Mouse (Mus musculus) stomach, postnatal 0 days (tissue): ENCODE measurements around the gene Resp18. TPM values are rescaled to one million over a fixed set of nuclear protein-coding genes. Genes with fewer than 3 reads are reported as not detected.

Source experiments
- ATAC-seq: fragments of 200-750 bp; cut with Nextera tagmentation; 2 replicates; pipeline ENCODE4 v1.8.0; 2017; ENCODE audit not compliant: low FRiP score, low TSS enrichment
- DNase-seq: peaks from one replicate; pipeline ENCODE4 v3.0.0-alpha.2; 2016; ENCODE audit warnings: low spot score
- H3K27ac ChIP-seq: fragments of 300-500 bp; sonication (generic); replicated peaks from 2 replicates; pipeline ENCODE4 v1.5.1; 2014; ENCODE audit warnings: mild to moderate bottlenecking, control low read depth
- H3K27me3 ChIP-seq: fragments of 300-500 bp; sonication (generic); 2 replicates; pipeline ENCODE4 v1.6.1; 2014; ENCODE audit warnings: low read length; ENCODE audit not compliant: control insufficient read depth, insufficient read depth
- H3K36me3 ChIP-seq: fragments of 300-500 bp; sonication (generic); 2 replicates; pipeline ENCODE4 v1.6.1; 2014; ENCODE audit warnings: low read length, mixed read lengths; ENCODE audit not compliant: control insufficient read depth, insufficient read depth
- H3K4me1 ChIP-seq: fragments of 300-500 bp; sonication (generic); replicated peaks from 2 replicates; pipeline ENCODE4 v1.6.1; 2014; ENCODE audit warnings: antibody characterized with exemption; ENCODE audit not compliant: control insufficient read depth, insufficient read depth
- H3K4me2 ChIP-seq: fragments of 300-500 bp; sonication (generic); replicated peaks from 2 replicates; pipeline ENCODE4 v1.6.1; 2014; ENCODE audit warnings: low read depth, mild to moderate bottlenecking, control low read depth, moderate library complexity
- H3K4me3 ChIP-seq: fragments of 300-500 bp; sonication (generic); 2 replicates; pipeline ENCODE4 v1.5.1; 2014; ENCODE audit warnings: low read depth, low read length, control low read depth
- H3K9ac ChIP-seq: fragments of 300-500 bp; sonication (generic); 2 replicates; pipeline ENCODE4 v1.6.1; 2014; ENCODE audit warnings: mild to moderate bottlenecking, low read length, control low read depth, mixed read lengths
- H3K9me3 ChIP-seq: fragments of 300-500 bp; sonication (generic); 2 replicates; pipeline ENCODE4 v1.6.1; 2016; ENCODE audit warnings: low read length; ENCODE audit not compliant: control insufficient read depth
- CTCF ChIP-seq: IDR thresholded peaks from 2 replicates; pipeline ENCODE4 v1.5.1; 2016; ENCODE audit warnings: antibody characterized with exemption, low read depth, mild to moderate bottlenecking, moderate library complexity
- EP300 ChIP-seq: optimal IDR thresholded peaks from 2 replicates; pipeline ENCODE3; 2016; ENCODE audit warnings: antibody characterized with exemption
- WGBS: fragments of 180-500 bp; shearing (Covaris S2); extraction: QIAGEN DNeasy Blood & Tissue Kit; methylation state at CpG from one replicate; pipeline ENCODE4 v1.1.7; 2014; 5-methylcytosine and 5-hydroxymethylcytosine counted together
- polyA plus RNA-seq: library from polyadenylated mRNA; unstranded; fragments of >200 nt; fragmentation: Nextera tagmentation; extraction: Ambion mirVana; gene quantifications from 2 replicates; pipeline ENCODE4 v1.2.1, GENCODE M21; 2015

Gene Resp18
- polyA plus RNA-seq, 1 experiment from 2014 or later: 7.7 TPM

DNA sequence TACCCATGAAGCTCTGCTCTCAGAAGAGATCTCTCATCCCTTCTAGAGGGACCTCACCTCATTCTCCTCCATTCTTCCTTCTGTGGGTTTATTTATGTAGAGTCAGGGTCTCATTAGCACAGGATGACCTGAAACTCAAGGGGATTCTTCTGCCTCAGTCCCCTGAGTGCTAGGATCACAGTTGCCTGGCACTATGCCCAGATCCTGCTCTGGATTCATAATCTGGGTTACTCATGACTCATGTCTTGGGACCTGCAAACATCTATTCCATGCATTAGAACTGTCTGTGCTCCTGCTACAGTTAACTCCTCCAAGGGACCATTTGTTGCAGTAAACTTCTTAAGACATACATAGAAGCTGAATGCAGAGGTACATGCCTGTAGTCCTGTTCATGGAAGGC is 16.9 kb downstream of the Resp18 start:
- Histone ChIP-seq H3K27ac (no peak overlapping the region), H3K4me1 (no peaks in the 10 kb centered on the region), H3K4me3 (no peak overlapping the region), H3K9me3 (no peaks in the 10 kb centered on the region), H3K9ac (no peak overlapping the region), H3K27me3 (peaks cover 17% of the 10 kb centered on the region; the same call in 1 of the 2 replicates), H3K4me2 (no peak overlapping the region), H3K36me3 (no peaks in the 10 kb centered on the region)
- DNase-seq: no peak
- no peak for ATAC-seq
- TF ChIP-seq CTCF (no peak), EP300 (no peak)

DNA sequence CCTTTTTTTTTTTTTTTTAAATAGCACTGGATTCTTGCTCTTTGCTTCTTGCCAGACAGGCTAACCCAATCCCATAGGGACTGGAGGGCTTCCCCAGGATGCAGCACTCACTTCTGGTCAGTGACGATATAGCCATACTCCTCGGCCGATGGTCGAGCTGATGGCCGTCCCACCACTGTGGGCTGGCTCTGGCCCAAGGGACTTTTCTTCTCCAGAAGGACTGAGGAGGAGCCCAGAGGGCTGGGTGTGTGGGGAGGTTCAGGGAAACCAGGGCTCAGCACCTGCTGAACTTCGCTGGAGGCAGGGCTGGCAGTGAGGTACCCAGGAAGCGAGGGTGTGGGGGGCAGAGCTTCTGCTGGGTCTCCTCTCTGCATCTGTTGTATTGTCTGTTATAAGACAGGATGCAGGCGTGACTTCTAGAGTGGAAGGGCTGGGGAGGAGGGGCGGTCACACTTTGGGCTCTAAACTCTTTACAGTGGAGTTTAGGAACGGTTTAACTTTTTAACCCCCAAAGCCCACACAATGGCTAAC is 22.6 kb downstream of the Resp18 start:
- WGBS: 55% methylated on average over 10 of the region's 10 CpGs
- no peaks in the 10 kb centered on the region for H3K9me3 ChIP-seq
- no peak for ATAC-seq
- no peak overlapping the region for H3K27ac ChIP-seq
- 0 out of 2 replicates have a peak, but pooled peaks cover 2% of the 10 kb centered on the region for H3K4me1 ChIP-seq
- no peaks in the 10 kb centered on the region for H3K36me3 ChIP-seq
- DNase-seq: no peak
- H3K27me3 ChIP-seq: no peaks in the 10 kb centered on the region
- H3K4me3 ChIP-seq: no peak overlapping the region
- H3K9ac ChIP-seq: no peak overlapping the region
- no peak overlapping the region for H3K4me2 ChIP-seq
- no peak for TF ChIP-seq CTCF
- TF ChIP-seq EP300: no peak

DNA sequence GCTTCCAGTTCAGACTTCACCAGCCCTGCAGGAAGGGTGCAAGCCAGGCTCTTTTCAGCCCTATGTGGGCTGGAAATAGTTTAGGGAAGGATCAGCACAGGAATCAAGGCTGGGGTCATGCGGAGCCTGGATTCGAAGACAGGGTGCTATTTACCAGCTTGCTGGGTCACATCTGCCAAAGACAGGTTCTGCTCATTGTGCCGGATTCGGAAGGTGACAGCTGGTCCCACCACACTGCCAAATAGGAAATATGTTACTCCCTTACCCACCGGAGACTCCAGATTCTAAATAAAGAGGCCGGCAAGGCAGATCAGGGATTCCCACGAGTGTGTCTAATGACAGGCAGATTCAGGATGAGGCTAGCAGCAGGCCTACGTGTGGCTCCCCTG is 23.6 kb downstream of the Resp18 start:
- H3K4me3 ChIP-seq: no peak overlapping the region
- H3K36me3 ChIP-seq: no peaks in the 10 kb centered on the region
- ATAC-seq: no peak
- no peak overlapping the region for H3K4me2 ChIP-seq
- TF ChIP-seq EP300: no peak
- no peak for TF ChIP-seq CTCF
- H3K9ac ChIP-seq: no peak overlapping the region
- WGBS: 71% methylated on average over 8 of the region's 8 CpGs
- no peak for DNase-seq
- no peak overlapping the region for H3K27ac ChIP-seq
- 0 out of 2 replicates have a peak, but pooled peaks cover 2% of the 10 kb centered on the region for H3K4me1 ChIP-seq
- H3K9me3 ChIP-seq: no peaks in the 10 kb centered on the region
- no peaks in the 10 kb centered on the region for H3K27me3 ChIP-seq

DNA sequence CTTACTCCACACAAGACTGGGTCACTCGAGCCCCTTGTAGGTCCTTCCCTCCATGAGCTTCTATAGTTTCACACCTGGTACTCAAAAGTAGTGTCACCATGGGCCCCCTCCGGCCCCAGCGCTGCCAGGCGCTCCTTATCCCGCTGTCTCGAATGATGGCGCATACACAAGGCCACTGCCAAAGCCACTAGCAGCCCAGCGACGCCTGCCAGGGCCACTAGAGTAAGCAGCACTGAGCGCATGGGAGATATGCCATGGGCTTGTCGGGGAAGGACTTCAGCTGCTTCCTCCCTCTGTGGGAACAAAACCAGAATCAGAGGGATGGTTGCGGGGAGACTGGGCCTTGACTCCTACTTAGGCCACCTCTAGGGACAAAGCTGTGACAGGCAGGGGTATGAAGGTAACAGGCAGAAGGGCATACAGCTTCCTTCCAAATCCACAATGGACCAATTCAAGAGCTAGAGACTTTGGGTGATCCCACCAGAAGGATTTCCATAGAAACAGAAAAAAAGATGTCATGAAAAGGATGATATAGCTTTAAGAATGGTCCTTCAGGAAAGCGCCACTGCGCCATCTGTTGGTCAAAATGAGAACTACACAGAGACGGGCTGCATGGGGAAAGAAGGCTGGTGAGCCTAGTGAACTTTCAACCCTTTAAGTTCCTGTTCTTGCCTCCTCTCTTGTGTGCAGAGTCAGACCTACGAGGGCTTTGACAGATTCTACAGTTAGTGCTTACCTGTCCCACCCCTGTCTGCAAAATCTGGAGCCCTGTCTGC is 24.2 kb downstream of the Resp18 start:
- DNase-seq (peak; percentile 84), ATAC-seq (no peak; the same call in 1 of the 2 replicates)
- no peak overlapping the region for H3K4me3 ChIP-seq
- TF ChIP-seq CTCF: peak; percentile 93
- no peak for TF ChIP-seq EP300
- WGBS: 61% methylated on average over 16 of the region's 16 CpGs
- no peak overlapping the region for H3K27ac ChIP-seq
- no peak overlapping the region for H3K4me2 ChIP-seq
- H3K9ac ChIP-seq: no peak overlapping the region
- H3K4me1 ChIP-seq: 0 out of 2 replicates have a peak, but pooled peaks cover 2% of the 10 kb centered on the region
- H3K27me3 ChIP-seq: no peaks in the 10 kb centered on the region
- H3K9me3 ChIP-seq: no peaks in the 10 kb centered on the region
- no peaks in the 10 kb centered on the region for H3K36me3 ChIP-seq

DNA sequence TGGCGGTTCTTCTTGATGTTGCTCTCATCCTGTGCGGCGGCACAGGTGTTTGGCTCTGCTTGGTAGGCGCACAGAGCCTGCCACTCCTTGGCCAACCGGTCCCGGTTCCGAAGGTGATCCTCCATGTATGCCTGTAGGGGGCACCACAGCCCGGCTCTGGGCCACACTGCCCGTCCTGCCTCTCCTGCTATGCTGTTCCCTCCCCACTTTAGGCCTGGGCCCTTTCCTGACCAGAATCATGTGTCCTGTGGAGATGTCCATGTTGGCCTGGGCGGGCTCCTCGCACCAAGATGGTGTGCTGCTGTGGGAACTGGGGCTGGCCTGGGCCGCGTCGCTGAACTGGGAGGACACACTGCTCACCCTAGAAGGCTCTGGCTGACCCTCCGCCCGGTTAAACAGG is 25.2 kb downstream of the Resp18 start:
- H3K27ac ChIP-seq: no peak overlapping the region
- peaks cover 4% of the 10 kb centered on the region; the same call in 1 of the 2 replicates for H3K4me1 ChIP-seq
- DNase-seq (no peak), ATAC-seq (no peak)
- H3K4me2 ChIP-seq: no peak overlapping the region
- no peak overlapping the region for H3K4me3 ChIP-seq
- no peak overlapping the region for H3K9ac ChIP-seq
- no peaks in the 10 kb centered on the region for H3K36me3 ChIP-seq
- H3K27me3 ChIP-seq: no peaks in the 10 kb centered on the region
- H3K9me3 ChIP-seq: no peaks in the 10 kb centered on the region
- peak; percentile 28; the same call in 1 of the 2 replicates for TF ChIP-seq CTCF
- no peak for TF ChIP-seq EP300
- 78% methylated on average over 16 of the region's 16 CpGs for WGBS

DNA sequence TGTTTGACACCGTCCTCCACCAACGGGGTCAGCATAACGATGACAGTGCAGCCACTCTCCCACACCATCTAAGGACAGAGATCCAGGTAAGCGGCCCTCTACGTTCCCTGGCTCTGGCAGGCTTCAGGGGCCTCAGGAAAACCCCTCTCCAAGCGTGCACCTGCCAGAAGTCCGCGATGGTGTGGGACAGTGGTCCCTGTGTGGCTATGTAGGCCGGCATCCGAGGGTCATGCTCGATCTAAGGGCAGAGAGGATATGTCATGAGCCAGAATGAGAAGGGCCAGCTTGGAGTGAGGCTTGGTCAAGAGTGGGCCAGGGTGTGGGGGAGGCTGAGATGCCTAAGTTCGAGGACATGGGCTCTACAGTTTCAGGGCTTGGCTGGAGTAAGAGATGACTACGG is 25.9 kb downstream of the Resp18 start:
- no peak overlapping the region for H3K4me3 ChIP-seq
- H3K4me2 ChIP-seq: no peak overlapping the region
- WGBS: 69% methylated on average over 13 of the region's 13 CpGs
- H3K9ac ChIP-seq: no peak overlapping the region
- peaks cover 8% of the 10 kb centered on the region; the same call in 1 of the 2 replicates for H3K4me1 ChIP-seq
- H3K27me3 ChIP-seq: no peaks in the 10 kb centered on the region
- H3K9me3 ChIP-seq: no peaks in the 10 kb centered on the region
- no peak overlapping the region for H3K27ac ChIP-seq
- no peak for TF ChIP-seq EP300
- no peak for TF ChIP-seq CTCF
- DNase-seq (no peak), ATAC-seq (no peak)
- no peaks in the 10 kb centered on the region for H3K36me3 ChIP-seq
